Mouse (Mus musculus) embryonic facial prominence, embryonic 11.5 days (tissue): ENCODE measurements at regions not wholly inside any gene's neighbourhood (a gene's known extent, or its start where the extent isn't known, plus 50 kb on each side); places are given as distances from the start of the nearest gene placed in this dataset.

ENCODE experiments used
- ATAC-seq: fragments of 200-750 bp; cut with Nextera tagmentation; replicated peaks from 2 replicates; pipeline ENCODE4 v1.8.0; 2017; ENCODE audit warnings: low read depth; ENCODE audit not compliant: insufficient number of reproducible peaks, low FRiP score, low TSS enrichment
- DNase-seq: peaks from one replicate; pipeline ENCODE4 v3.0.0-alpha.2; 2015; ENCODE audit warnings: low spot score
- H3K27ac ChIP-seq: fragments of 300-500 bp; sonication (generic); replicated peaks from 2 replicates; pipeline ENCODE4 v1.5.1; 2014; ENCODE audit warnings: mild to moderate bottlenecking, low read depth, low read length, control low read depth
- H3K27me3 ChIP-seq: fragments of 300-500 bp; sonication (generic); 2 replicates; pipeline ENCODE4 v1.6.1; 2014; ENCODE audit warnings: mild to moderate bottlenecking, low read length, moderate library complexity, mixed read lengths; ENCODE audit not compliant: control insufficient read depth, insufficient read depth
- H3K36me3 ChIP-seq: fragments of 300-500 bp; sonication (generic); replicated peaks from 2 replicates; pipeline ENCODE4 v1.6.1; 2014; ENCODE audit warnings: low read depth, mild to moderate bottlenecking, low read length, moderate library complexity, mixed read lengths; ENCODE audit not compliant: control insufficient read depth, insufficient read depth
- H3K4me1 ChIP-seq: fragments of 300-500 bp; sonication (generic); 2 replicates; pipeline ENCODE4 v1.6.1; 2014; ENCODE audit warnings: low read length, mixed read lengths; ENCODE audit not compliant: control insufficient read depth, insufficient read depth
- H3K4me2 ChIP-seq: fragments of 300-500 bp; sonication (generic); 2 replicates; pipeline ENCODE4 v1.6.1; 2014; ENCODE audit warnings: low read depth, mild to moderate bottlenecking, control low read depth, low read length, moderate library complexity
- H3K4me3 ChIP-seq: fragments of 300-500 bp; sonication (generic); 2 replicates; pipeline ENCODE4 v1.5.1; 2014; ENCODE audit warnings: low read depth, low read length, control low read depth
- H3K9ac ChIP-seq: fragments of 300-500 bp; sonication (generic); replicated peaks from 2 replicates; pipeline ENCODE4 v1.6.1; 2014; ENCODE audit warnings: mild to moderate bottlenecking, control low read depth, low read length
- H3K9me3 ChIP-seq: fragments of 300-500 bp; sonication (generic); replicated peaks from 2 replicates; pipeline ENCODE4 v1.6.1; 2016; ENCODE audit warnings: mild to moderate bottlenecking, low read length, inconsistent platforms, mixed read lengths; ENCODE audit not compliant: control insufficient read depth
- WGBS: fragments of 180-500 bp; shearing (Covaris S2); extraction: QIAGEN DNeasy Blood & Tissue Kit; methylation state at CpG from one replicate; pipeline ENCODE4 v1.1.7; 2014; 5-methylcytosine and 5-hydroxymethylcytosine counted together

DNA sequence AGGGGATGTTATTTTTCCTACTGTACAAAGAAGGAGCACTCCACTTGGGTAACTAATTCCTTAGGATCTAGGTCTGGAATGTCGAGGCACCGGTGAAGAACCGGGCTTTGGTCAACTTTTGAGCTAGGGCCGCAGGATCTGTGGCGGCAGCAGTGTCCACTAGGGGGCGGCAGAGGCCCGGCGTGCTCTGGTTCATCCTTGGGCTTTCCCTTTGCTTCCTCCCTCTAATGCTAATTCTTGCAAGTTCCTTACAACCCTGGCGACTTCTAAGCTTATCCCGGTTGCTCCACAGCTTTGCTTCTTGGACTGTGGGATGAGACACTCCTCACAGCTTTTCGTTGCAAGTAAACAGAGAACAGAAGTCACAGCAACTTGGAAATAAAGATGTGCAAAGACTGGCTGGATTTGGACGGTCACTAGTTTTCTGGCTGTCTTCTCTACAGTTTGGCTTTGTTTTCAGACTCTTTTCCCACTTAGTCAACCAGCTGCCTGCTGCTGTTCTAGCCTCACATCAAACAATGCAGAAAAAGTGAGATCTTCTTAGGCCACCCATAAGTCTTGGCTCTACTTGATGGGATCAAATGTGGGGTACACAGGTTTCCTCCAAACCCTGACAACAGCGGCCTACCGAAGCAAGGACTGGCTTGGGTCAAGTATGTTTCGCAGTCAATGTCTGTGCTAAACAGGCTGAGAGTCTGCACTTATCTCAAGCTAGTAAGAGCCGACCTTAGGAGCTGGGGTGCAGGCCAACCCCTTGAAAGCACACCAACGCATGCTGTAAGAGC is 51.2 kb upstream of the Tmem72 start:
- no peak overlapping the region for H3K27ac ChIP-seq
- DNase-seq: peak; percentile 85
- 37% methylated on average over 17 of the region's 17 CpGs for WGBS
- H3K36me3 ChIP-seq: no peaks in the 10 kb centered on the region
- no peak for ATAC-seq
- no peaks in the 10 kb centered on the region for H3K9me3 ChIP-seq
- no peak overlapping the region for H3K4me2 ChIP-seq
- no peaks in the 10 kb centered on the region for H3K27me3 ChIP-seq
- no peak overlapping the region for H3K9ac ChIP-seq
- no peaks in the 10 kb centered on the region for H3K4me1 ChIP-seq
- H3K4me3 ChIP-seq: no peak overlapping the region

DNA sequence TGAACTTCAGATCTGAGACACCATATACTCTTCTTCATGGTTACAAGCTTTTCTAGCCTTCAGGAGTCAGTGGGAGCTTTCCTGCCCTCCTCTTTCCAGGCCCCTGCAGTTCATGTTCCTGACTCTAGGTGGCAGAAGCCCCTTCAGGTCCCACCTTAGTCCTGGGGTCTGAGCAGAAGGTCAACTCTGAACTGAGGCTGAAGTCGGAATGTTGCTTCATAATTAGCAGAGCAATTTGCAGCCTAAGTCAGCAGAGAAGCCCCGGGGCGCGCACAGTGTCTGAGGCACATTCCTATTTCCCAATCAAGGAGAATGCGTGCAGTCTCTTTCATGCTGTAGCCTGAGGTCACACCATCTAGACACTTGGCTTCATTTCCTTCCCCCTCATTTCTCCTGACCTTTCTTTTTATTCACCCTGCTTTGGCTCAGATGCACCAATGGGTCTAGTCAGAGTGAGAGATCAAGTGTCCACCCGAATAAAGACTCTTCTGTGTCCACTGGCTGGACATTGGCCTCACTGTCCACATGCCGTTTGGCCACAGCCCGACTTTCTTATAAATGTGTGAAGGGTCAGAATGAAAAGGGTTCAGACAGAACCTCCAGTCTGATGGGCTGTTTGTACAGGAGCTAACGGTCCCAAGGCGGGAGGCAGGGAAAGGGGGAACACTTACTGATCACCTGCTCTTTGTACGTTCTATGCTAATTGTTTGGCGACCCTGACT is 58.4 kb upstream of the Tmem72 start:
- WGBS: 34% methylated on average over 12 of the region's 12 CpGs
- H3K4me1 ChIP-seq: no peaks in the 10 kb centered on the region
- no peak overlapping the region for H3K4me3 ChIP-seq
- peak; percentile 74 for DNase-seq
- H3K27me3 ChIP-seq: no peaks in the 10 kb centered on the region
- H3K4me2 ChIP-seq: no peak overlapping the region
- no peak overlapping the region for H3K9ac ChIP-seq
- no peaks in the 10 kb centered on the region for H3K36me3 ChIP-seq
- H3K27ac ChIP-seq: no peak overlapping the region
- ATAC-seq: no peak
- H3K9me3 ChIP-seq: no peaks in the 10 kb centered on the region

GRCm38 (mm10) chr6:116786553-116787335 is 70.0 kb upstream of the Tmem72 start:
- Histone ChIP-seq H3K4me1 (no peaks in the 10 kb centered on the region), H3K27me3 (no peaks in the 10 kb centered on the region), H3K4me2 (no peak overlapping the region), H3K9ac (no peak overlapping the region), H3K4me3 (no peak overlapping the region), H3K27ac (no peak overlapping the region), H3K36me3 (no peaks in the 10 kb centered on the region), H3K9me3 (no peaks in the 10 kb centered on the region)
- ATAC-seq (no peak), DNase-seq (no peak)
- 66% methylated on average over 3 of the region's 3 CpGs for WGBS

DNA sequence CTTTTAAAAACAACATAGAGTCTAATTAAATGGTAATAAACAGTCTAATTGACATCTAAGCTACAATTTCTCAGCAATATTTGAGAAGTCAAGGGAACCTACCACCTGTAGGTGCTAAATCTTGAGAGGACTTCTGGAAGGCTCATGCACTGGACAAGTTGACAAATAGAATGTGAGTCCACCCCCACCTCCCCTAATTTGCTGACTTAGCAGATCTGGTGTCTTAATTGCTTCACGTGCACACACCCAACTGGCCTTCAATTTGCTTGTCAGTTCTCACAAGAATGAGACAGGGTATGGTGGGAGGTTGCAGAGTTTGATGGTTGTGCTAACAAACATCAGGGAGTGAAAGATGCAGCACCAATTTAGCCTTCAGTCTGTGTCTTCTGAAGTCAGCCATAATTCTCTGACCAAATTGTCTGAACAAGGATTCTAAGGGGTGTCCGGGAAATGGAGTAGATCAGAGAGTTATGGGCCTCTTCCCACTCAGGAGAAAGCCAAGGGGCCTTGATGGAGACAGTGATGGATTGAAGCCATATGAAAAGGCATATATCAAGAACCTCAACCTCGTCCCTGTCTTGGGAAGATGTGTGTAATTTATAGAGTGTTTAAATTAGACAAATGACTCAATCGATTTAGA is 76.7 kb upstream of the Tmem72 start:
- Histone ChIP-seq H3K27ac (no peak overlapping the region), H3K9ac (no peak overlapping the region), H3K4me2 (no peak overlapping the region), H3K4me3 (no peak overlapping the region), H3K9me3 (no peaks in the 10 kb centered on the region), H3K27me3 (no peaks in the 10 kb centered on the region), H3K36me3 (no peaks in the 10 kb centered on the region), H3K4me1 (no peaks in the 10 kb centered on the region)
- WGBS: 75% methylated on average over 4 of the region's 4 CpGs
- DNase-seq (no peak), ATAC-seq (no peak)

GRCm38 (mm10) chr6:116793961-116794336 is 77.2 kb upstream of the Tmem72 start:
- Histone ChIP-seq H3K9me3 (no peaks in the 10 kb centered on the region), H3K27ac (no peak overlapping the region), H3K4me2 (no peak overlapping the region)

GRCm38 (mm10) chr6:116821215-116821912 is 104.7 kb upstream of the Tmem72 start:
- DNase-seq: peak; percentile 18
- no peaks in the 10 kb centered on the region for H3K4me1 ChIP-seq
- no peak overlapping the region for H3K4me2 ChIP-seq
- no peak overlapping the region for H3K27ac ChIP-seq
- H3K9me3 ChIP-seq: no peaks in the 10 kb centered on the region
- no peak overlapping the region for H3K9ac ChIP-seq
- no peak for ATAC-seq
- no peak overlapping the region for H3K4me3 ChIP-seq
- H3K27me3 ChIP-seq: no peaks in the 10 kb centered on the region
- no peaks in the 10 kb centered on the region for H3K36me3 ChIP-seq
- 56% methylated on average over 12 of the region's 12 CpGs for WGBS

More at GRCm38 (mm10) chr6:116793961-116794336, 77.2 kb upstream of the Tmem72 start:
- Histone ChIP-seq H3K36me3 (no peaks in the 10 kb centered on the region), H3K9ac (no peak overlapping the region), H3K4me3 (no peak overlapping the region), H3K4me1 (no peaks in the 10 kb centered on the region), H3K27me3 (no peaks in the 10 kb centered on the region)
- 56% methylated on average over 9 of the region's 9 CpGs for WGBS
- DNase-seq: peak; percentile 22
- no peak for ATAC-seq

DNA sequence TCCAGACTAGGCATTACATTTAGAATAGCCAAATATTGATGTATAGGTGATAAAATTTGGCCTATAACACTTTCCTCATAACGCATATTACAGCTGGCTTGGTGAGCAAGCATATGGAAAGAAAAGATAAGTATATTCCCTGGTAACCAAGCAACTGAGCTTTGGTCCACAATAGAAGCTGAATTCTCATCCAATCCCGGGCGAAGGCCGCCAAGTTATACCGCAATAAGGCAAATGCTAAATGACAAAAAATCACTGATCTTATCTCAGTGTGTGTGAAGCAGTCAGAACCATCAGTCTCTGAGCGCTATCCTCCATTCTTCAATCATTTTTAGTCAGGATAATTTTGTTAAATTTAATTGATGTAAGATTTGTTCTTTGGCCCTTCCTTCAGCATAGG is 105.9 kb upstream of the Tmem72 start:
- no peak overlapping the region for H3K27ac ChIP-seq
- H3K36me3 ChIP-seq: no peaks in the 10 kb centered on the region
- no peak overlapping the region for H3K9ac ChIP-seq
- H3K4me1 ChIP-seq: no peaks in the 10 kb centered on the region
- H3K27me3 ChIP-seq: no peaks in the 10 kb centered on the region
- DNase-seq (no peak), ATAC-seq (no peak)
- H3K9me3 ChIP-seq: no peaks in the 10 kb centered on the region
- H3K4me3 ChIP-seq: no peak overlapping the region
- 95% methylated on average over 6 of the region's 6 CpGs for WGBS
- no peak overlapping the region for H3K4me2 ChIP-seq
